Mouse (Mus musculus): ENCODE data around the gene Slmap.
A peak's percentile ranks its signal among the peaks of the same experiment; 100 is the strongest.

The Slmap gene

GRCm38 (mm10) chr14:26467974-26468373 lies 66.8 kb downstream of the Slmap start:
- DNase-seq (ENCODE audit: low read depth) = no peak

DNA sequence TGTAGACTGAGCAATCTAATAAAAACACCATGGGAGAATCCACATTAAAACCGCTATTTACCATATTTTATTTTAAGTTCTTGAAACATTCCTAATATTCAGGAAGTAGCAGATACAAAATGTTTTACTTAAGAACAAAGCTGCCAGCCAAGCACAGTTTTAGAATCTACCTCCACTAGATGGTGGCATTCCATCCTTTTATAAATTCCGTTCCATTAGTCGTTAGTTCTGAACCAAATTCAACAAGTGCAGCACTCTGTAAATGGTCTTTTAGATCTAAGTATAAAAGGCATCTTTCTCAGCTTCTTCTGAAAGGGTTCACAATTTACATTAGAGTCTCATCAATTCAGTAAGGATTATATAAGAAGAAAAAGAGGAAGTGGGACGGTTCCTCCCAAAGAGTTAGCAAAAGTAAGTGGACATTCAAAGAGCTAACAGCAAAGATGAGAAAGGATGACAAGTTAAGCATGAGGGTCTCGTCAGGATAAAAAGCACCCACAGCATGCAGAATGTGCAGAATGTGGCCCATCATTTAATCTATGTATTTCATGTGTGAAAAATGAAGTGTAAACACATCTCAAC lies 68.1 kb downstream of the Slmap start:
- no peak for DNase-seq (ENCODE audit: low read depth)

DNA sequence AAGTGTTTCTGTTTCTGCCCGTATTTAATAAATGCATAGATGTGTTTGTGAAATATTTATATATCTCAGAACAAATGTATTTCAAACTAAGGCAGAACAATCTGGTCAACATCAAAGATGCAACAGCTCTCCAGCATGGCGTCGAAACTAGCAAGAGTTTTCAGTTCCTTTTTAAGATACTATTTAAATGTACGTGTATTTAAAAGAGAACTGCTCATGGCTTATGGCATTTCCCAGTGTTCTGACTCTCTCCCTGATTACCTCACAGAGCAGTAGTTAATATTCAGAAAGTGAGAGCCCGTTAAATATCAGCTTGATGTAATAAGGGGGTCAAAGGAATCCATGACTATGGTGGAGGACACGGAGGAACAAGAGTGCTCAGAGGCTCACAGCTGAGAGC lies 68.8 kb downstream of the Slmap start:
- no peak for DNase-seq (ENCODE audit: low read depth)

GRCm38 (mm10) chr14:26459516-26459915 lies 75.2 kb downstream of the Slmap start:
- DNase-seq (ENCODE audit: low read depth) = no peak

- no peak for DNase-seq (ENCODE audit: low read depth)
These were observed 79.9 kb downstream of the Slmap start for GRCm38 (mm10) chr14:26454851-26455250.

DNA sequence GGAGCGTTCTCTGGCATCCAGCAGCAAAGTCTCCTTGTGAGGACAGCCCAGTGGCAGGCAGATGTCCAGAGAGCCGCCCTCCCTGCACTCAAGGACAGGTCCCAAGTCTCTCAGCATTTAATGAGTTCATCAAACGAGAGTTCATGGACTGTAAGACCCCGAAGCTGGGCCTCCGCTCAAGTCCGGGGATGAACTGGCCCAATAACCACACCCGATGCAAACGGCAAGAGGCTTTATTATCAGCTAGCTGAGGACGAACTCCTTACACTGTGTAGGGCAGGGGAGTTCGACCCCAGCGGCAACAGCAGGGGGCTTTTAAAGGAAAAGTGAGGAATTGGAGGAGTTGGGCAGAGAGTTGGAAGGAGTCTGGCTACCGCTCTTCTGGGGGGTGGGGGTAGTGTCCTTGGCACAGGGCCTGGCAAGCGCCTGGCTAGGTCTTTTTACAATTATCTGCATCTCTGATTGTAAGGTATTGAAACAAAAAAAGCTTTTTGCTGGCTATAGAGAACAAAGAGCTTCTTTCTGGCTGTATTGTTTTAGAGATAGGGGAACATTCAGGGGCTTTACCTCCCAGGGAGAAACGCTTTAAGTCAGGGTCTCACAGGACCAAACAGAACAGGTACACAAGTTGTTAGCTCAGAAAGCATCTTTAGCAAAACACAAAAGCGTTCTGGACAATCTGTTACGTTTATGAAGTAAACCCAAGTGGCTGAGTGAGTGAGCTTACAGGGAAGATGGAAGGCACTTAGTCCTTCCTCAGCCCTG lies 84.5 kb downstream of the Slmap start:
- DNase-seq (ENCODE audit: low read depth) = no peak

GRCm38 (mm10) chr14:26448581-26448980 lies 86.2 kb downstream of the Slmap start:
- no peak for DNase-seq (ENCODE audit: low read depth)

DNA sequence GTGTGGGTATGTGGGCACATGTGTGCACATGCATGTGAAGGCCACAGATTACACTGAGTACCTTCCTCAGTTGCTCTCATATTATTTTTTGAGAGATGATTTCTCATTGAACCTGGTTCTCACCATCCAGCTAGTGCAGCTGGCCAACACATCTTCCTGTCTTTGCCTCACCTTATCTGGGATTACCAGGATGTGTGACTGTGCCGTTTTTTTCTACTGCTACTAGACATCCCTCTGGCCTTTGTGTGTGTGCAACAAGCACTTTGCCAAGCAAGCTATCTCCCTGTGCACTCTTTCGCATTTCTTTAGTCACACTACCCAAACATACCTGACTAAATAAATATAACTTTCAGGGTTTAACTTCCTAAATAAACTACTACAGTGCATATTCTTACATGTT lies 87.5 kb downstream of the Slmap start:
- peak; percentile 11 for DNase-seq (ENCODE audit: low read depth)

DNA sequence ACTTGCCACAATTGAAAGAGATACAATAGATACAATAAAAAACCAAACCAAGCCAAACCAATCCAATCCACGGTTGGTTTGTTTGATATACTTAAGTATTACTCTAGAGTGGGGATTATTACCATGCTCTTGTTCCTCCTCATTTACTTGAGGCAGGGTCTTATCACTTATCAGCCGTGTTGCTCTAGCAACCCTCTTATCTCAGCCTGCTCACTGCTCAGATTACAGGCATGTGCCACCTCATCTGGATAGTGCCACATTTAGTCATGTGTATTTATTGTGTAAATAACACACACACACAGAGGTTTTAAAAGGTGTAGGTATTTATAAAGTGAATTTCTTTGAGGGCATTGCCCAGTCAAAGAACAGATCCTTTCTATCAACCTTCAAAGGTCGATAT lies 88.2 kb downstream of the Slmap start:
- no peak for DNase-seq (ENCODE audit: low read depth)

GRCm38 (mm10) chr14:26442534-26442933 lies 92.2 kb downstream of the Slmap start:
- DNase-seq (ENCODE audit: low read depth) = no peak

DNA sequence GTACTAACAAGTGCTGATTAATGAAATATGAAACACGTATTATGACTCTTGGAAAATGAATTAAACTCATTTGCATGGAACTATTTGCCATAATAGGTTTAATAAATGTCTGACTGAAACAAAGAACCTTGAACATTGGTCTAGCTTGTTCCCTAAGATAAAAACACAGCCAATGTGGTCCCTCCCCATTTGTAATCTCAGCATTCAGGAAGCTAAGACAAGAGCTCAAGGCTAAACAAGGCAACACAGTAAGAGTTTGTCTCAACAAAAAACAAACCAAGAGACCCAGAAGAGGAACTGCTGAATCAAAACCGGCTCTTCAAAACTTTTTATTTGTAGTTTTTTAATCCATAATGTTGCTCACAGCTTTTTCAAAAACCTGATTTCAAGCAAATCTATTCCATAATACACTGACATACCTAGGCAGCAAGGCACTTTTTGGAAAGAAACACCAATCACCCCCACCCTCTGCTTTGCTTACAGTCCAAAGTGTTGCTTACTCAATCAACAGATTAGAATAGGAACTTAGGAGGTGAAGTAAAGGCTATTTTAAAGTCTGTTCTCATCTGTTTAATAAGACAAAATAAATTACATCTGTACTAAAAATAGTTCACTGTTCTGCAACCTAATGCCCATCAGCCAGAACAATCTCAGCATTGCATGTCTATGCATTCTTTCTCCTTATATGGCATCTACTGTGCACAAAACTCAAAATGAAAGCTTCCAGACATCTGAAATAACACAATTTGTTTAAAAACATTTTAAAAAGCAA lies 93.5 kb downstream of the Slmap start:
- no peak for DNase-seq (ENCODE audit: low read depth)

GRCm38 (mm10) chr14:26439996-26440395 lies 94.7 kb downstream of the Slmap start:
- DNase-seq (ENCODE audit: low read depth) = no peak

- DNase-seq (ENCODE audit: low read depth) = no peak
These were observed 97.0 kb downstream of the Slmap start for GRCm38 (mm10) chr14:26437771-26438170.

- DNase-seq (ENCODE audit: low read depth) = no peak
These were observed 98.4 kb downstream of the Slmap start for GRCm38 (mm10) chr14:26436304-26436703.

GRCm38 (mm10) chr14:26432320-26432719 lies 102.4 kb downstream of the Slmap start:
- DNase-seq (ENCODE audit: low read depth) = no peak

DNA sequence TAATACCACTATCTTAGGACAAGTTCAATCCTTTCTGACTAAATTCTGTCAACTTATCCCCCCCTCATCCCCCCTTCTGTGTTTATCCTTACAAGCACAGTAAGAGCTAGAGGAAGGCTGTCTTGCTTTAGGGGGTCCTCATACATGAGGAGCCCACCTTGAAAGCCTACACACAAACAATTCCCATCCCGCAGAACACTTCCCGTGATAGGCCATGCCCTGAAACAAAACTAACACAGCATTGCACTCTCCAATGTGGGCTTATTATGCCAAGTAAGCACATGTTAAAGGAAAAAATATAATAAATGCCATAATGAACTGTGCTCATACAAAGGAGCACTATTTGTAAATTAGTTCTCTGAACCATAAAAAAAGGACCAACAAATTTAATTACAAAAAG lies 102.8 kb downstream of the Slmap start:
- DNase-seq (ENCODE audit: low read depth) = no peak

DNA sequence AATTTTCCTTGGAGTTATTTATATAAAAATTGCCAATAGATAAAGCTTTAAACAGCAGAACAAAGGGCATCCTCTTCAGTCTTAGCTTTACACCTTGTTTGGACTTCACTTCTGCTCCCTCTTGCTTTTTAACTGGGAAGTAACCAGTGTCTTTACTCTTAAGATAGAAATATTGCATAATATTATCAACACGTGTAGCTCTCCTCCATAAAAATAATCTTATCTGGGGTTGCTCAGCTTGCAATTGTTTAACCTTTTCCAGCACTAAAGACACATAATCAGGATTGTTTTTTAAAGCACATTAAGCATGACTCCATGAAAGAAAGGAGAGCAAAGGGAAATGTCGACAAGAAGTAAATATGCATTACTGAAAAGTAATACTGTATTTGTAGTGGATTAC lies 114.5 kb downstream of the Slmap start:
- no peak for DNase-seq (ENCODE audit: low read depth)

DNA sequence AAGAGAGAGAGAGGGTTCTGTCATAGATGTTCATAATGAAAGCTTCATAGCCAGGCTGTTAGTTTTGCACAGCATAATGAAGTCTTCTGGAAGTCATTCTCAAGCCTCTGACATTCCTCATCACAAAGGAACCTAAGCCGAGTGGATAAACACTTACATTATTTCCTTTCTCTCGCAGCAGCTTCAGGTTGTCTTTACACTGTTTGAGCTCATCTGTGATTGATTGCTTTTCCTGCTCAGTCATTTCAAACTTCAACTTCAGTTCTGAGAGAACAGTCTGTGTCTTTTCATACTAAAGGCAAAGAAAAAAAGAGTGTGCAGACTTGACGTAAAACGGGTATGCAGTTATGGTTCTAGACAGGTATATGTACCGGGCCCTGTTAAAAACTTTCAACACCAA lies 116.8 kb downstream of the Slmap start:
- DNase-seq (ENCODE audit: low read depth) = no peak

DNA sequence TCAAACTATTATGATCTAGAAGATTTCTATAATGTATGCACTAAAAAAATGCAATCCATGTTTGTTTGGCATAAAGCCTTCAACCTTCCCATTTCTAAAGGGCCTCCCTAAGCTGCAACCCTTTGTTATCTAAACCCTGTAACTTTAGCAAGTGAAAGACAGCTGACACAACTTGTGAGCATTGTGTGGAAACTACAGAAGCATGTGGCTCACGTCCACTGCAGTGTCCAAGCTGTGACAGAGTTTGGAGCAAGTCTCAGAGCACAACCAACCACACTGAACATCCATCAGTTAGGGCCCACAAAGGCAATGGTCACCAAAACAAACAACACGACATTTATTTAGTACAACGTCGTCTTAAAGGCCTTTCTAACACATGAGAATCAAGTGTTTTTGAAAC lies 117.6 kb downstream of the Slmap start:
- DNase-seq (ENCODE audit: low read depth) = no peak

DNA sequence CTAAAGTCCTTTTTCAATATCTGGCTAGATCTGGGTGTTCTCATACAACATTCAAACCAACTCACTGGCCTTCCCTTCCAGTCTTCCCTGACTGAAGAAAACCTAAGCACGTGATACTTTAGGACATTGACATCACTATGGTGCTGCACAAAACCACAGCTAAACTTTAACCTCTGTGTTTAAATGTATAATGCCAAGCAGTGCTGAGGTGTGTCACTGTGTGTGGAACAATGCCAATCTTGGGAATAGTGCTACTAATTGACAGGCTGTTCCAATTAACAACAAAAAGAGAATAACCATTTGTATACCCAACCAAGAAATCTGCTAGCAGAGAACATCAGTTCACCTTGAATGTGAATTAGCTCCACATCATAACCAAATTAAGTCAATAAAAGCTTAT lies 121.2 kb downstream of the Slmap start:
- DNase-seq (ENCODE audit: low read depth) = no peak

- no peak for DNase-seq (ENCODE audit: low read depth)
These were observed 128.0 kb downstream of the Slmap start for GRCm38 (mm10) chr14:26406746-26407145.

GRCm38 (mm10) chr14:26398508-26399160 lies 136.1 kb downstream of the Slmap start:
- DNase-seq (ENCODE audit: low read depth) = peak; percentile 7

GRCm38 (mm10) chr14:26391866-26392265 lies 142.9 kb downstream of the Slmap start:
- no peak for DNase-seq (ENCODE audit: low read depth)
